Mouse (Mus musculus): ENCODE measurements around the gene Ngb.

- TF ChIP-seq E2F4 (IDR thresholded peaks at IDR 0.05; ENCODE audit: insufficient read depth): no peak
- no peak for TF ChIP-seq USF1 (IDR thresholded peaks at IDR 0.05; ENCODE audit: low read depth)
- no peak for TF ChIP-seq POLR2AphosphoS2 (IDR thresholded peaks at IDR 0.05; ENCODE audit: insufficient read length, low read depth)
- TF ChIP-seq POLR2A (IDR thresholded peaks at IDR 0.05; ENCODE audit: insufficient read length, low read depth): no peak
Observed at GRCm38 (mm10) chr12:87087236-87087635, 15.1 kb downstream of the Ngb start.
